Mouse (Mus musculus) neural tube, embryonic 15.5 days (tissue): ENCODE data around the gene Ndufa6. TPM values are rescaled to one million over a fixed set of nuclear protein-coding genes. Genes with fewer than 3 reads are reported as not detected.

ENCODE experiments used
- microRNA-seq: library from miRNA; unstranded; fragments of <30 nt; microRNA quantifications from one replicate; pipeline ENCODE4, GENCODE M21; 2017
- polyA plus RNA-seq: library from polyadenylated mRNA; unstranded; fragments of >200 nt; fragmentation: Nextera tagmentation; extraction: Ambion mirVana; gene quantifications from 2 replicates; pipeline ENCODE4 v1.2.1, GENCODE M21; 2015

The Ndufa6 gene
- polyA plus RNA-seq, 1 experiment from 2014 or later: 417 TPM

Small RNAs within 50 kb of the gene (microRNA-seq; reads per million reads assigned to microRNA genes)
- gene Mir7684: not detected

Other genes with a start within 250 kb of the Ndufa6 start
- 11.1 and 13.6 TPM in 2 replicates for gene Ccdc134, start 226.4 kb downstream of the Ndufa6 start, polyA plus RNA-seq
- gene Srebf2, start 207.1 kb downstream of the Ndufa6 start, polyA plus RNA-seq: 187 and 190 TPM in 2 replicates
- 4.6 and 6.7 TPM in 2 replicates for gene Shisa8, start 141.5 kb downstream of the Ndufa6 start, polyA plus RNA-seq
- 0.66 and 0.90 TPM in 2 replicates for gene Tnfrsf13c, start 130.0 kb downstream of the Ndufa6 start, polyA plus RNA-seq
- 17.8 and 23.4 TPM in 2 replicates for gene Cenpm, start 109.6 kb downstream of the Ndufa6 start, polyA plus RNA-seq
- 13.0 and 18.4 TPM in 2 replicates for gene 1500009C09Rik, start 101.9 kb downstream of the Ndufa6 start, polyA plus RNA-seq
- 338 and 367 TPM in 2 replicates for gene Sept3, start 79.4 kb downstream of the Ndufa6 start, polyA plus RNA-seq
- 0.10 and 0.13 TPM in 2 replicates for gene Wbp2nl, start 55.4 kb downstream of the Ndufa6 start, polyA plus RNA-seq
- gene Naga, start 15.4 kb downstream of the Ndufa6 start, polyA plus RNA-seq: 33.4 and 41.8 TPM in 2 replicates
- 2.4 and 6.6 TPM in 2 replicates for gene Pheta2, start 15.4 kb downstream of the Ndufa6 start, polyA plus RNA-seq
- gene Smdt1, start 15.4 kb downstream of the Ndufa6 start, polyA plus RNA-seq: 392 and 440 TPM in 2 replicates
- gene Cyp2d22, start 25.9 kb upstream of the Ndufa6 start, polyA plus RNA-seq: 2.1 and 3.3 TPM in 2 replicates
- gene Cyp2d11, start 39.7 kb upstream of the Ndufa6 start, polyA plus RNA-seq: not detected in 2 replicates
- gene Cyp2d10, start 52.9 kb upstream of the Ndufa6 start, polyA plus RNA-seq: not detected in 2 replicates
- gene Cyp2d9, start 79.1 kb upstream of the Ndufa6 start, polyA plus RNA-seq: not detected in 2 replicates
- gene Cyp2d12, start 200.8 kb upstream of the Ndufa6 start, polyA plus RNA-seq: not detected in 2 replicates